In genomic region chr2:148492108-148492507, GRCm38 (mm10) we compare ENCODE assay signal across 13 mouse cellular contexts. TPM values are rescaled to one million over a fixed set of nuclear protein-coding genes. Genes with fewer than 3 reads are reported as not detected.
DNase-seq lines count a peak whose midpoint lies in the region; ATAC-seq and TF ChIP-seq lines count a peak whose summit lies in the region.
"Had no signal": no experiment of that assay in that cellular context is flagged by ENCODE, and none has a peak within 500 bp of the region (broad histone marks: within the 10 kb centered on the region; RNA-seq: fewer than 3 reads in every experiment).

No protein-coding gene starts in this region.

- H3K4me2 ChIP-seq in lung, postnatal 0 days (replicated peaks; ENCODE audit: low read depth, low read length): no peak overlapping the region
- H3K4me2 ChIP-seq in intestine, postnatal 0 days (replicated peaks; ENCODE audit: low read depth): no peak overlapping the region
- H3K4me2 ChIP-seq: limb, embryonic 15.5 days had no signal

- no peak overlapping the region for H3K9ac ChIP-seq in lung, postnatal 0 days (replicated peaks; ENCODE audit: low read depth)
- no peak overlapping the region for H3K9ac ChIP-seq in intestine, postnatal 0 days (ENCODE audit: low read depth, low read length)
- H3K9ac ChIP-seq: limb, embryonic 15.5 days had no signal

- TF ChIP-seq EP300 in lung, postnatal 0 days (IDR thresholded peaks at IDR 0.05): peak; percentile 77

- no peaks in the 10 kb centered on the region for H3K36me3 ChIP-seq in lung, postnatal 0 days (ENCODE audit: insufficient read depth, low read length)
- no peaks in the 10 kb centered on the region for H3K36me3 ChIP-seq in intestine, postnatal 0 days (ENCODE audit: control insufficient read depth, insufficient read depth)
- H3K36me3 ChIP-seq: limb, embryonic 15.5 days had no signal

- WGBS in lung, postnatal 0 days: 11% methylated on average over 4 of the region's 4 CpGs
- 35% methylated on average over 4 of the region's 4 CpGs for WGBS in intestine, postnatal 0 days

- no peak for TF ChIP-seq CTCF in lung, postnatal 0 days (IDR thresholded peaks at IDR 0.05)
- TF ChIP-seq CTCF in intestine, postnatal 0 days (IDR thresholded peaks at IDR 0.05; ENCODE audit: low read depth): no peak

- H3K27me3 ChIP-seq in lung, postnatal 0 days (replicated peaks; ENCODE audit: insufficient read depth, low read length): no peaks in the 10 kb centered on the region
- no peaks in the 10 kb centered on the region for H3K27me3 ChIP-seq in intestine, postnatal 0 days (replicated peaks; ENCODE audit: control insufficient read depth, insufficient read depth, low read length)
- H3K27me3 ChIP-seq: limb, embryonic 15.5 days had no signal

- ATAC-seq in lung, postnatal 0 days: peak; percentile 58
- no peak for ATAC-seq in intestine, postnatal 0 days
- ATAC-seq: intestine, embryonic 16.5 days had no signal

- 0 out of 2 replicates have a peak overlapping the region, but pooled peaks have one; percentile 47 for H3K27ac ChIP-seq in brown adipose tissue, adult 24 weeks (replicated peaks; ENCODE audit: low read depth, low read length)
- H3K27ac ChIP-seq in lung, postnatal 0 days (ENCODE audit: low read length): no peak overlapping the region
- H3K27ac ChIP-seq in intestine, postnatal 0 days (ENCODE audit: low read depth, low read length): no peak overlapping the region
- H3K27ac ChIP-seq: limb, embryonic 15.5 days had no signal

- H3K4me1 ChIP-seq in brown adipose tissue, adult 24 weeks (ENCODE audit: control insufficient read depth, insufficient read depth, insufficient read length, low read length): peaks cover 25% of the 10 kb centered on the region
- peaks cover 4% of the 10 kb centered on the region; the same call in 1 of the 2 replicates for H3K4me1 ChIP-seq in lung, postnatal 0 days (ENCODE audit: insufficient read depth, low read depth, low read length)
- H3K4me1 ChIP-seq in intestine, postnatal 0 days (replicated peaks; ENCODE audit: control insufficient read depth, insufficient read depth, low read length): no peaks in the 10 kb centered on the region
- H3K4me1 ChIP-seq: limb, embryonic 15.5 days had no signal

- peak; percentile 97 for DNase-seq in heart, adult 11 months
- DNase-seq in heart, postnatal 10 days: no peak
- peak; percentile 13 for DNase-seq in 3134 (ENCODE audit: extremely low read depth, insufficient read length, low spot score)
- peak; percentile 84 for DNase-seq in lung, postnatal 0 days (ENCODE audit: low spot score)
- DNase-seq in thymus, postnatal 36 days: no peak
- no peak for DNase-seq in frontal cortex, postnatal 25 days (ENCODE audit: low spot score in 2 of 2)
- DNase-seq: cerebellum, postnatal 14 days; gastrocnemius, postnatal 10 days had no signal

- no peaks in the 10 kb centered on the region for H3K9me3 ChIP-seq in lung, postnatal 0 days (ENCODE audit: low read length)
- no peaks in the 10 kb centered on the region for H3K9me3 ChIP-seq in intestine, postnatal 0 days (ENCODE audit: control insufficient read depth)
- H3K9me3 ChIP-seq: limb, embryonic 15.5 days had no signal

- no peak overlapping the region for H3K4me3 ChIP-seq in brown adipose tissue, adult 24 weeks (ENCODE audit: insufficient read depth, low read depth, low read length)
- no peak overlapping the region for H3K4me3 ChIP-seq in lung, postnatal 0 days (ENCODE audit: low read depth, low read length)
- no peak overlapping the region for H3K4me3 ChIP-seq in intestine, postnatal 0 days (ENCODE audit: low read depth, low read length)
- H3K4me3 ChIP-seq: erythroblast, embryonic 14.5 days; limb, embryonic 15.5 days had no signal

- intact Hi-C loops in heart, postnatal 10 days (cut with DNase I): no loop called here

RNA-seq across cellular contexts. Expression of gene Cd93, which starts 48.7 kb away (rescaled TPM):
- 100 to 1,000 TPM; 163 to 201 TPM for total RNA-seq in heart, postnatal 10 days (2021)
- 10.7 and 17.0 TPM in 2 replicates for polyA plus RNA-seq in brown adipose tissue, adult 24 weeks (2012; ENCODE audit: insufficient read depth, insufficient read length, missing spikeins)
- 55.9 and 59.7 TPM in 2 replicates for polyA plus RNA-seq in lung, postnatal 0 days (2015; fragmentation: Nextera tagmentation; extraction: Ambion mirVana)
- 4.8 and 5.0 TPM in 2 replicates for polyA plus RNA-seq in intestine, postnatal 0 days (2015; fragmentation: Nextera tagmentation; extraction: Ambion mirVana)

Comparison
In these comparisons a context has a peak if more than half of its experiments do, and no peak if none do; other contexts are left out.
1. DNase-seq: peak in heart, adult 11 months (single experiment), 3134 (single experiment) and lung, postnatal 0 days (single experiment); none in heart, postnatal 10 days (0 of 2), thymus, postnatal 36 days (0 of 2) and frontal cortex, postnatal 25 days (0 of 2).